Mouse (Mus musculus): ENCODE data around the gene Olfr132.
"Not testable (repeated sequence)": the region's sequence is repeated elsewhere in the genome, so short reads cannot be mapped to it uniquely, and the experiment has no call there.

Gene Olfr132

DNA sequence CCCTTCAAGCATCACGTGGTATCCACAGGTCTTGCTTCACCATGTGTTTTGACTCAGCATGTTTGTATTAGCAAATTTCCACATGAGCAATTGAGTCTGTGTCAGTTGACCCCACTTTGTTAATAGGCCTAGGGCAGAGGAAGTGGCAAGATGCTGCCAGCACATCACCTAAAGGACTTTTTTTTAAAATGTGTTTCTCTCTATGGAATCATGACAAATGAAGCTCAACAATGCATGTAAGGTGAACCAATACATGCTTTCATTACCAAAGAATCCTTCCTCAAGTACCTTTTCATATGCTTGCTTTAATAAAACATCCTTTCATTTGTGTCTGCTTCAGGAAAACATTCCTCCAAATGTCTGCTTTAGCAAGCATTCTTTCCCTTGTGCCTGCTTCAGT, at the start of gene Olfr132:
Gene Olfr132 (minus strand): TSS at position 101 of the 400 bp plus-strand sequence.
- no peak for DNase-seq (ENCODE audit: low read depth, low spot score)

DNA sequence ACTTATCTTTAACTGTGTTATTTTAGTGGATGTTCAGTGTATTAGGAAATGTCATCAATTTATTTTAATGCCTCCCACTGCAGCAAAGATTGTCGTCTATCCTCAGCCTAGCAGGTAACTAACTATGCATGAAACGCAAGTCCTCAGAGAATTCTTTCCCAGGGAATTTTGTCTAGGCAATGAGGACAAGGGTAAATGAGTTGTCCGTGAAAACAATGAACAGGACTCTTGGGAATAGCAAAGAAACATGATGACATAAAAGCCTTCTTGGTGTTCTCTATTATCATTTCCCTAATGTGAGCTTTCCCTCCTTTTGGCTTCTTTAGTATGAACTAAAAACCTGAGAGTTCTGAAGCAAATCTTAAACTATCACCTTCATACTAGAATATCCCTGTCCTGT, 36.8 kb upstream of the Olfr132 start, which contains the start of gene Olfr134:
Gene Olfr134 (plus strand): TSS at position 301 of the 400 bp plus-strand sequence.
- DNase-seq (ENCODE audit: low read depth, low spot score), result no peak

DNA sequence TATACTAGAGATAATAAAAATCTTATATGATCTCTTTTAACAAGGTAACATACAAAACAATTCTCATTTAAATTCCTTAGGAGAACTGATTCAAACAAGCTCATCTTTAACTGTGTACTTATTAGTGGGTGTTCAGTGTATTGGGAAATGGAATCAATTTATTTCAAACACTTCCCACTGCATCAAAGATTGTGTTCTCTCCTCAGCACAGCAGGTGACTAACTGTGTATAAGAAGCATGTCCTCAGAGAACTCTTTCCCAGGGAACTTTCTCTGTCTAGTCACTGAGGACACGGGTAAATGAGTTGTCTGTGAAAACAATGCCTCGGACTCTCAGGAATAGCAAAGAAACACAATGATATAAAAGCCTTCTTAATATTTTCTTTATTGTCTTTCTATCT, 10.7 kb upstream of the Olfr132 start, which contains the start of gene Olfr133:
Gene Olfr133 (plus strand): TSS at position 301 of the 400 bp plus-strand sequence.
- peak; percentile 0 for DNase-seq (ENCODE audit: low read depth, low spot score)

DNA sequence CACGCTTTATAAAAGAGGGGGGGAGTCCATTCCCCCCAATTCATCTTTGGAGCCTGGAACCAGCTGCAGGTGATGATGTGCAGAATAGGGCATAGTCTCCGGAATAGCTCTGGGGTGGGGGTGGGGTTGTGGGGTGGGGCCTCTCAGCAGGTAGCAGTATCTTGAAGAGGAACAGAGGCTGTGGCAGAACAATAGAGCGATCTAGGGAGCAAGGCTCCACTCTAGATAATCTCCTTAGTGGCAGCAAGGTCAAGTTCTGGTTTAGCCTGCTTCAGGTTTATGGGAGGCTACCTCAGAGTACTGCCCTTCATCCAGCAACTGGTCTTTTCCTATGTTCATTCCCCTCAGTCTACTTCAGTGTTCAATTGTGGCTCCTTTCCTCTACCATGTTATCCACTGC, 9.0 kb downstream of the Olfr132 start:
- not testable (repeated sequence) for DNase-seq (ENCODE audit: low read depth, low spot score)

DNA sequence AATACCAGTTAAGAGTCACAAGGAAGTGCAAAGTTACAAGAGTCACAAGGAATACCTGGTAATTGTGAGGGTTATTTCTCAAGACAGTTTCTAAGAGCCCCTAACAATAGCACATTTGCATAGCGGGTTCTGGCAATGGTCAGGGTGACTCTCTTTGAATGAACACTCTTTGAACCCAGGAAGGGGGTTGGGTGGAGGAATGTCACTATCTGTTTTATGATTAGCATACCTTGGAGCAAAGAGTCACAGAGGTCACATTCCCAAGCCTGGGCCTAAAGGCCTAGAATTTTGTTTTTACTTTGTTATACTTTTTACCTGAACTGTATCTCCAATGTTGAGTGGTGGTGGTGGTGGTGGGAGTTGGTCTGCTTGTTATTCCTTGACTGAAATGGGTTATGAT, 10.1 kb downstream of the Olfr132 start:
- not testable (repeated sequence) for DNase-seq (ENCODE audit: low read depth, low spot score)

DNA sequence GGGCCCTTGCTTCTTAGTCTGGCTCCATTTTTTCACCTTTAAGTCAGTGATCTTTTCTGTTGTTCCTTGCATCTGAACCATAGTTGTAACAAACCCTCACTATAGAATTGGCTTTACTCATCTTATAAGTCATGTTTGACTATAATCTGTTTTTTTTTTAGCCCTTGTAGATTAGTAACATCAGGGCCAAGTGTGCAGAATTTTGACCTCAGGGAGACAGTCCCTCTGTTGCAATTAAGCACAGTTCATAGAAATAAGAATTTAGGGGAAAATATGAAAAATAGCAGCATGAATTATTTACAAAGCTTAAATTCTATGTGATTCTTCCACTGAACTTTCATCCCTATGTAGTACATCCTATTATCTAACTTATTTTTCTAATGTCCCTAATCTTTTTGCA, 45.7 kb downstream of the Olfr132 start, which contains the start of gene Olfr131:
Gene Olfr131 (minus strand): TSS at position 101 of the 400 bp plus-strand sequence.
- no peak for DNase-seq (ENCODE audit: low read depth, low spot score)

DNA sequence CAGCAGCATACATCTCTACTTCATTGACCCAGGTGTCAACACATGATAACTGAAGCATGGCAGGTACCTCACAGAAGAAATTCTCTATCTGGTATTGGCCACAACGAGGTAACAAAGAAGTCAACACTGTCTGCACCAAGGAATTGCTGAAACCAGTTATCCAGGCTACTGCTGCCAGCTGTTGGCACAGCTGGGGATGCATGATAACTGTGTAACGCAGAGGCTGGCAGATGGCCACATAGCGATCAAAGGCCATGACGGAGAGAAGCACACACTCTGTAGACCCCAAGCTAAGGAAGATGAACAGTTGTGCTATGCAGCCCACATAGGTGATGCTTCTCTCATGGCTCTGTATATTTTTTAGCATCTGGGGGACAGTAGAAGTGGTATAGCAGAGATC, 52.0 kb downstream of the Olfr132 start:
- DNase-seq (ENCODE audit: low read depth, low spot score), result no peak

Data from brain, adult 2 months (tissue).